9 mouse cellular contexts compared by ENCODE assay signal in genomic region chr13:112752309-112752975, GRCm38 (mm10). TPM values are rescaled to one million over a fixed set of nuclear protein-coding genes. Genes with fewer than 3 reads are reported as not detected.
DNase-seq lines count a peak whose midpoint lies in the region; ATAC-seq and TF ChIP-seq lines count a peak whose summit lies in the region.
"Had no signal": no experiment of that assay in that cellular context is flagged by ENCODE, and none has a peak within 500 bp of the region (broad histone marks: within the 10 kb centered on the region; RNA-seq: fewer than 3 reads in every experiment).

No protein-coding gene starts in this region.

- H3K9ac ChIP-seq in kidney, embryonic 15.5 days: no peak overlapping the region
- H3K9ac ChIP-seq in forebrain, postnatal 0 days: no peak overlapping the region

- H3K27me3 ChIP-seq in kidney, embryonic 15.5 days: no peaks in the 10 kb centered on the region
- H3K27me3 ChIP-seq in forebrain, postnatal 0 days (ENCODE audit: insufficient read depth, low read length): no peaks in the 10 kb centered on the region

- peaks cover 31% of the 10 kb centered on the region for H3K4me1 ChIP-seq in kidney, embryonic 15.5 days
- no peaks in the 10 kb centered on the region for H3K4me1 ChIP-seq in forebrain, postnatal 0 days (ENCODE audit: insufficient read depth)

- no peak overlapping the region for H3K4me3 ChIP-seq in kidney, embryonic 15.5 days (replicated peaks)
- H3K4me3 ChIP-seq in macrophage (ENCODE audit: inconsistent target): no peak overlapping the region
- no peak overlapping the region for H3K4me3 ChIP-seq in forebrain, postnatal 0 days (ENCODE audit: low read depth, low read length)

- no peak for ATAC-seq in kidney, embryonic 15.5 days (replicated peaks; ENCODE audit: low FRiP score)
- ATAC-seq in granulocyte monocyte progenitor cell, adult 5-6 weeks (replicated peaks; ENCODE audit: poor library complexity, severe bottlenecking): peak; percentile 61
- ATAC-seq in forebrain, postnatal 0 days: no peak
- ATAC-seq: inflammation-experienced regulatory T-cells, adult 6 months had no signal

- WGBS in kidney, embryonic 15.5 days: 60% methylated on average over 11 of the region's 11 CpGs
- WGBS in macrophage (ENCODE audit: missing documents): 56% methylated on average over 10 of the region's 11 CpGs
- 77% methylated on average over 11 of the region's 11 CpGs for WGBS in forebrain, postnatal 0 days

- DNase-seq in kidney, adult 8-10 months: no peak
- DNase-seq in MN1 (ENCODE audit: low spot score): peak; percentile 47
- no peak for DNase-seq in forebrain, postnatal 0 days
- DNase-seq in Muller cell, postnatal 12 days (ENCODE audit: inconsistent ontology term): no peak
- DNase-seq: cerebellum, adult 11-12 months had no signal

- peak overlapping the region; percentile 90 for H3K27ac ChIP-seq in kidney, embryonic 15.5 days
- peak overlapping the region; percentile 12; the same call in 1 of the 2 replicates for H3K27ac ChIP-seq in macrophage
- no peak overlapping the region for H3K27ac ChIP-seq in forebrain, postnatal 0 days (ENCODE audit: low read depth, low read length)

- no peaks in the 10 kb centered on the region for H3K36me3 ChIP-seq in kidney, embryonic 15.5 days
- H3K36me3 ChIP-seq in macrophage (ENCODE audit: inconsistent target): no peaks in the 10 kb centered on the region
- H3K36me3 ChIP-seq in forebrain, postnatal 0 days (ENCODE audit: insufficient read depth): no peaks in the 10 kb centered on the region

- no peak overlapping the region for H3K4me2 ChIP-seq in kidney, embryonic 15.5 days
- H3K4me2 ChIP-seq in forebrain, postnatal 0 days (ENCODE audit: low read depth): no peak overlapping the region

- no peak for TF ChIP-seq CTCF in forebrain, postnatal 0 days (IDR thresholded peaks at IDR 0.05; ENCODE audit: low read depth)

- H3K79me2 ChIP-seq in macrophage (ENCODE audit: inconsistent target): no peaks in the 10 kb centered on the region

- no peaks in the 10 kb centered on the region for H3K9me3 ChIP-seq in kidney, embryonic 15.5 days (replicated peaks)
- no peaks in the 10 kb centered on the region for H3K9me3 ChIP-seq in forebrain, postnatal 0 days (ENCODE audit: low read length)

RNA-seq across cellular contexts. Expression of gene Plpp1, which starts 48.1 kb away (rescaled TPM):
- polyA plus RNA-seq in kidney, embryonic 15.5 days (2015; fragmentation: Nextera tagmentation; extraction: Ambion mirVana): 78.7 and 94.8 TPM in 2 replicates
- total RNA-seq in granulocyte monocyte progenitor cell, adult 5-6 weeks (2014; fragmentation: Nextera tagmentation): not detected in 2 replicates
- total RNA-seq in granulocyte monocyte progenitor cell, adult 5-6 weeks (2017): not detected in 2 replicates
- 10 to 100 TPM in 3 of 26 experiments, 1 to 10 TPM in 12, not detected in 11; 1.3 to 25.8 (median 3.9) TPM for total RNA-seq in macrophage (2018; cell fraction: chromatin; rRNA removed)
- total RNA-seq in macrophage (2018; cell fraction: cytosol; rRNA removed): 10 to 100 TPM in 13 of 26 experiments, under 1 TPM in 13; 0.19 to 31.0 (median 7.6) TPM
- total RNA-seq in macrophage (2018; cell fraction: nucleus; rRNA removed): 10 to 100 TPM in 13 of 26 experiments, 1 to 10 TPM in 2, under 1 TPM in 8, not detected in 3; 0.59 to 32.1 (median 11.5) TPM
- 0.39 to 1.2 TPM (median 0.46 TPM) in 3 replicates for polyA plus RNA-seq in macrophage (2018)
- 44.4 and 48.0 TPM in 2 replicates for total RNA-seq in forebrain, postnatal 0 days (2014; rRNA removed)
- 60.8 and 68.0 TPM in 2 replicates for polyA plus RNA-seq in forebrain, postnatal 0 days (2015; fragmentation: Nextera tagmentation; extraction: Ambion mirVana)

Comparison
In these comparisons a context has a peak if more than half of its experiments do, and no peak if none do; other contexts are left out.
1. RNA of gene Plpp1, which starts 48.1 kb away (polyA plus RNA-seq): 78.7 to 94.8 TPM in kidney, embryonic 15.5 days and 60.8 to 68.0 TPM in forebrain, postnatal 0 days; 0.39 to 1.2 TPM in macrophage; every median in the first group is over 10 times any median in the second.